Mouse (Mus musculus) gastrocnemius, adult 8-10 months (tissue): Measurements from ENCODE around the gene Skap1. TPM values are rescaled to one million over a fixed set of nuclear protein-coding genes. Genes with fewer than 3 reads are reported as not detected.

ENCODE experiments used
- DNase-seq, 2 experiments: peaks; one replicate each; pipeline ENCODE4 v3.0.0; 2022; ENCODE audit warnings: low spot score in 2 of 2
- total RNA-seq, 4 experiments: library from RNA; stranded (reverse); gene quantifications; 2 replicates each; pipeline ENCODE4 v1.2.4; 2022

Skap1 gene
- under 1 TPM in 1 of 4 experiments, not detected in 3; 0.40 TPM for total RNA-seq

DNA sequence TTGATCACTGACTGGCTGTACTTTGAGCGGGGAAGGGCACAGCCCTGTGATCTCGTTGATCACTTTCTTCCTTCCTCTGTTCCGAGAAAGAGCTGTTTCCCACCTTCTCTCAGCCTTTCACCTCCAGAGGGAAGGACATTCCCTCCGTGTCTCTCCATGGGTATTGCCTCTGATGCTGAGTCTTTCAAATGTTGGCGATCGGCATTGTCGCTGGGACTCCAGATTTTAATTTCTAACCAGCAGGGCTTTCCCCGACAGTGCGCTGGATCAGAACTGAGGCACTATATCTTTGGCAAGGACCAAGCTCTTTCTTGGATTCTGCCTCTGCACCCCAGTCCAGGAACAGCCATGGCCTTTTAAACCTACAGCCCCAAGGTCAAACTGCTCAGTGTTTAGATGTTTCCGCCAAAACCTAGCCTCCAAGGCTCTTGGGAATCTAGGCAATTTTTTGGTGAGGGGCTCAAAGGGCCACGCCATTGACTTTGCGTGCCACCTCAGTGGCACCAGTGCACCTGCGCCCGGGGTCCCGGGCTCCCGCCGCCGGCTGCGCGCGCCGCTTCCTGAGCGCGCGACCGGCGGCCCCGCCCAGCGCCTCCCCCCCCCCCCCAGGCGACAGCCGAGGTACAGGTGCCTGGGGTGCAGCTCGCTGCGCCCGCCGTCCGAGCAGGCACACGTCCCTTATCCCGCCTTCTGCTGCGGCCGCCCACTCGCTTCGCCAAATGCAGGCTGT lies at the start of gene Skap1:
TSS of gene Skap1 (plus strand) at position 608 of the 730 bp plus-strand sequence.
- DNase-seq = no peak

DNA sequence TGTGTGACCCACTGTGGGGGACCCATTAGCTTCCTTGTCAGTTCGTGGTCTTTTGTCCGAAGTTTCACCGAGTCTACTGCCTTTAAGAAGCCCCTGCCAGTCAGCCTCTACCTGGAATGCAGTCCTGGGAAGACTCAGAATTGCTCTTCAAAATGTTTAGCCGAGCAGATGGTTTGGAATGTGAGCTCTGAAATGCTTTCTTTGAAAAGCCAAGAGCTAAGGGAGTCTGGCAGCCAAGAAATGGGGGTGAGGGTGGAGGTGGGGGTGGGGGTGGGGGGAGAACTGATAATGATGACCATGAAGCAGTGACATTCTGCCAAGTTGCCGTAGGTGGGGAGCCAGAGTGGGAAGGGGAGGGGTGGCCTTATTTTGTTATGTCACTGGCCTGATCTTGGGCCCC lies 43.3 kb upstream of the Skap1 start:
- DNase-seq = no peak

DNA sequence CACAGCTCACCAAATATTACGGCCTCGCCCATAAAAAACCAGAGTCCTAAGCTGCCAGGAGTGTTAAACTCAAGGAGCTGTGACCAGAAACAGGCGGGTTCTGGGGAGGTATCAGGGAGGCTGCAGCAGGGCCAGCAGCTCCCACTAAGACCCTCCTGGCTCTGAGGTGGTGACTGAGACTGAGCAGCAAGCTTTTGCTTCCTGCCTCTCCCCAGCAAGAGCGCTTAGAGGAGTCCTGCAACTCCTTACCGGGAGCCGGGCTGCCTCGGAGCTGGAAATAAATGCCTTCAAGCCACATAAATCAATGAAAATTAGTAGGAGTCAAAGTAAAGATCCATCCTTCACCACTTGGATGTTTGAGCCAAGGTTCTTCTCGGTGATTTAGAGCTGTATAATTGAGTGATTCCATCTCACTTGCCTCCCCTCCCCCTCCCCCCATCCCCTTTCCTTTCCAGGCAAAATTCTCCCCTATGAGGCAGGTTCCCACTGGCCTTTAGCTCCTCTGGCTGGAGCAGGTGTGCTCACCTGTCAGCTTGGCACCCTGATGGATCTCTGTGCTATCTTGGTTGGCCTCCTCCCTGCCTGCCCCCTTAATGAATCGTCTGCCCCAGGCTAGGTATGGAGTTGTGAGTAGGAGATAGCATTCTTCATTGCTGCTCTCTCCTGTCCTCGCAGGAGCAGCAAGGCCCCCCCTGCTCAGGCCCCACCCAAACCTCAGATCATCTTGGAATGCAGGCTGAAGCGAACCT lies 42.7 kb upstream of the Skap1 start:
- no peak for DNase-seq

DNA sequence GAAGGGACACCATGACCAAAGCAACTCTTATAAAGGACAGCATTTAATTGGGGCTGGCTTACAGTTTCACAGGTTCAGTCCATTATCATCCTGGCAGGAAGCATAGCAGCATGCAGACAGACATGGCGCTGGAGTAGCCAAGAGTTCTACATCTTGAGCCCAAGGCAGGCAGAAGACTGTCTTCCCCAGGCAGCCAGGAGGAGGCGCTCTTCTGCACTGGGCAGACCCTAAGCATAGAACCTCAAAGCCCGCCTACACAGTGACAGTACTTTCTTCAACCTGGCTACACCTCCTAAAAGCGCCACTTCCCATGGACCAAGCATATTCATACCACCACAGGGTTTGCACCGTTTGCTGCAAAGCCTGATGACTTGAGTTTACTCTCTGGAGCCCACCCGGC lies 39.2 kb upstream of the Skap1 start:
- DNase-seq = no peak

DNA sequence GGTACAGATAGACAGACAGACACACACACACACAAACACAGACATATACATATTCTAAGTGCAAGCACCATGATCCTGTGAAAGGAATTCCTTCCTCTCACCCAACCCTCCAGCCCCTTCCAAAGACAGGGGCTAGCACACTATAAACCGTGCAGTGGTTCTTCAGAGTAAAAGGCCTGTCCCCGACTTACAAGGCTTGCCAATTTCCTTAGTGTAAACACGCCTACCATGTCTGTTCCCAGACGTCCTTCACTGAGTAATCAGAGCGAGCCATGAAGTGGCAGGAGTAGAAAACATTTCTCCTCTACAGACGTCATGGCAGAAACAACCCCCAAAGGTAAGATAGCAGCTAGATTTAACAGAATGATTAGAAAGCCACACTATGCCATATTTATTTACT lies 38.2 kb upstream of the Skap1 start:
- no peak for DNase-seq

DNA sequence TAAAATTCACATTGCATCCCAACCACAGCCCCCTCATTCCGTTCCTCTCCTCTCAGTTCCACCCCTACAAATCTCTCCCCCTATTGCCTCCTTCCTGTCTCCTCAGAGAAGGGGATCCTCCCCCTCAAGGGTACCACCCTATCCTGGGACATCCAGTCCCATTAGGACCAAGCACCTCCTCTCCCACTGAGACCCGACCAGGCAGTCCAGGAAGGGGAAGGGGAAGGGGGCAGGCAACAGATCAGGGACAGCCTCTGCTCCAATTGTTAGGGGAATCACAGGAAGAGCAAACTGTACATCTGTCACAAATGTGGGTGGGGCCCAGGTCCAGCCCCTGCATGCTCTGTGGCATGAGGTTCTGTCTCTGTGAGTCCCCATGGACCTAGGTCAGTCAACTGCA lies 37.6 kb upstream of the Skap1 start:
- DNase-seq = no peak

DNA sequence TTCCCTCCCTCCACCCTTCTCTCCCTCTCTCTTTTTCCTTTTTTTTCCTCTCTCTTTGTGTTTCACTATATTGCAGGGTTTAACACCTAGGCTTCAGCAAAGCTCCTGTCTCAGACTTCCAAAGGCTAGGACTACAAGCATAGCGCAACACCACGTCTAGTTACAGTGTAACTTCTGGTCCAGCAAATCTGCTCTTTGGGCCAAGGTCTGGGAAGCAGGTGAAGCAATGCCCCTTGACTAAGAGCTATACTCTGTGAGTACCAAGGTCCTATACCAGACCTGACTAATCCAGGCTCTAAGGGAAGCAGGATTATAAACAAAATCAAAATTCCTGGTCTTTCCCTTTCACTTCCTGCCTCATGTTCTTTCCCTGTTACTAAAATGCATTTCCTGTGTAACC lies 35.3 kb upstream of the Skap1 start:
- no peak for DNase-seq

DNA sequence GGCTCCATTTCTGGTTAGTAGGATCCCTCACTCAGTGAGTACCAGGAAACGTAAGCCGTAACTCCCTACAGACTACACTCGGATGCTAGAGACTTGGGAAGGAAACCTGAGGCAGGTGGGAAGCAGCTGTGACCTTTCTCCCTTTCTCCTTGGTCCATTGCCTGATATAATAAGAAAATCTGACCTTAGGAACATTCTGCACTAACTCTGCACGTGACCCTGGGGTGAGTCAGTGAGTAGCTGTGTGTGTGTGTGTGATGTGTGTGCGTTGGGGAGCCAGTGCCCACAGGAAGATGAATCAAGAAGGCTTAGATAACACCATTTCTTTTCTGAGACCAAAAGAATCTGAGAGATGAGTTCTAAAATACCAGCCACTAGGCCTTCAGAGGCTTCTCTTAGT lies 34.5 kb upstream of the Skap1 start:
- DNase-seq = no peak

DNA sequence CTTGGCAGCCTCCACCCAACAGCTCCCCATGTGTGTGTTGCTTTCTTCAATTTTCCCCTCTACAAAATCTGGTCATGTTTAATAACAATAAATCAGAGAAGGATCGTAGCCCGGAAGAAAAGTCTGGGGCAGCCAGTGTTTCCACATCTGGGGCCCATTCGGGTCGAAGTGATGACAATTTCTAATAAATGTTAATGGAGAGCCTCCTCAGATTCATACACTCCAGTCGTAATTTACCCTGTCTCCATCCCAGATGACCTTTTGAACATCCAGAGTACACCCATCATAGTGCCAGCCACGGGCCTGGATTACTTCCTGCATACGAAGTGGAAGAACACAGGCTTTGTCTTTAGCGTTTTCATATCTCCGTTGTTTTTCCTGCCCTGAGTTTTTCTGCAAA lies 32.5 kb upstream of the Skap1 start:
- no peak for DNase-seq

DNA sequence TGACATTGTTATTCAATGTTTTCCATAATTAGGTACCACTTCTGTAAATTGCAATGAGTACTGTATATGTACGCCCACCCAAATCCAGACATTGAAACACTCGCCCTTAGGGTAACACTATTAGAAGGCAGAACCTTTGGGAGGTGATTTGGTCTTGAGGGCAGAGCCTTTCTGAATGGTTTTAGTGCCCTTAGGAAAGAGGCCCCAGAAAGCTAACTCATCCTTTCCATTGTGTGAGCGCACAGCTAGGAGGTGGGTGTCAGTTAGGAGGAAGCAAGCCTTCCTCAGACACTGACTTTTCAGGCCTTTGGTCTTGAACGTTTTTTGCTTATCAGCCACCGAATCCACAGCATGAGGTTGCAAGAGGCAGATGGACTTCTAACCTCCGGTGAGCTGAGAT lies 29.5 kb upstream of the Skap1 start:
- DNase-seq = no peak

DNA sequence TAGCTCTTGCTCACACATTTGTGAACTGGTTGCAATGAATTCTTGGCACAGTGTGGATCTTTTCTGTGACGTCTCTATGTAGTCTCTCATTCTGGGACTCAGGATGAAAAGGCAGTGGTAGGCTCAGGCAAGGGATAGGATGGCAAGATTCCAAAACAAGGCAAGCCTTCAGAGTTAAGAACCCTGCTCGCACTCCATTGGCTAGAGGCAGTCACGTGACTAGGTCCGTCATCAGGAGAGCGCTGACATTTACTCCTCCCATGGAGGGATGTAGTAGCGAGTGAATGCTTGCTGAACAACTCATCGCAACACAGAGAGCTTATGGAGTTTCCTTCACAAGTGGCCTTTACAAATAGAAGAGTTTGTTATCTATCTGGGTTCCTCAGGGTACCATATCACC lies 27.9 kb upstream of the Skap1 start:
- DNase-seq = no peak

DNA sequence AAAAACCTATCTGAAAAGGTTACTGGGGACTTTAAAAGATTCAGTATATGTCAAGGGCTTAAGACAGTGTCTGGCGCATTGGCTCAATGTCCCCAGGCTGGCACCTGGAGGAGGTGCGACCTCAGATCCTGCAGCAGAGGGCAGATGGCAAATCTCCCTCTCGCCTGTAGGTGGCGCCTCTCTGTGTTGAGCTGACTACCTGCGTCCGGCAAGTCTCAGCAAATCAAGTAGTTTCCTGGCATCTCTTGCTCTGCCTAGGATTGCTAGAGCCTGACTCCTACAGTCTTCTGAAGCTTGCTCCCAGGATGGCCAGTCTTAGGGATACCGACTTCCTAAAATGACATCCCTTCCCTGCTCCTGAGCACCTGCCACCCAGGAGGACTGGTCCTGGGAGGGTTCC lies 25.6 kb upstream of the Skap1 start:
- DNase-seq = peak in 1 of 2 experiments; percentile 17

DNA sequence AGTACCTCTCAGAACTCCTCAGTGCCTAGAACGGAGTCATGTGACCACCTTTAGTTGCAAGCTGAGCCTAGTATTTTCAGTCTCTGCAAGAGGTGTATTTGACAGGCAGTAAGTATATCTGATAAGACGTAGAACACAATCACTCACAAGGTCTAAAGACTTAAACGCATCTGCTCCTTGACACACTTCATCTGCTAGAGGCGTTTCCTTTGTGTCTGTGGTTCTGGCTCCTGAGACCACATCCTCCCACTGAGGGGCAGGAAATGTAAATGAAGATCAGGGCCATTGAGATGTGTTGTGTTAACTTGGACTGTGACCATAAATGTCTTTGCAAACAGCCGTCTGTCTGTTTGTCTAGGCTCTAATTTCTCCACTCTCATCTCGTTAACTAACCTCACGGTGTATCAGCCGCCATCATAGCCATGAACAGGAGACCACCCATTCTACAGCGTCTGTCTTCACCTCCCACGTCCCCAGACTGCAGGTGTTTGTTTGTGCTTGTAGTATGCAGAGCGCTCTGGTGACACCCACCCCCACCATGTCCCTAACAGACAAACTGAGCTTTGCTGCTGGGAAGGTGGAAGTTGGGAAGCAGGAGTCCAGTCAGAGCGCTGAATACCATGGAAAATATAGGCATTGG lies 22.7 kb upstream of the Skap1 start:
- DNase-seq = no peak

DNA sequence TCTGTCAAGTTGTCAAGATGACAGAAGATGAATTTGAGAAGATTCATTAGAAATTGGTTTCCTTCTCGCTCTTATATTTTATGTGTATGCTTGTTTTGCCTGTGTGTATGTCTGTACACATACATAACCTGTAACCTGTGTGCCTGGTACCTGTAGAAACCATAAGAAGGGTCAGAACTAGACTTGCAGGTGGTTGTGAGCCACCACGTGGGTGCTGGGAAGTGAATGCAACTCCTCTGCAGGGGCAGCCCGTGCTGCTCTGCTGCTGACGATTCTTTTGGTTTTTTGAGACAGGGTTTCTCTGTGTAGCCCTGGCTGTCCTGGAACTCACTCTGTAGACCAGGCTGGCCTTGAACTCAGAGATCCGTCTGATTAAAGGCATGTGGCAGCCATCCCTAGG lies 21.9 kb upstream of the Skap1 start:
- DNase-seq = no peak

DNA sequence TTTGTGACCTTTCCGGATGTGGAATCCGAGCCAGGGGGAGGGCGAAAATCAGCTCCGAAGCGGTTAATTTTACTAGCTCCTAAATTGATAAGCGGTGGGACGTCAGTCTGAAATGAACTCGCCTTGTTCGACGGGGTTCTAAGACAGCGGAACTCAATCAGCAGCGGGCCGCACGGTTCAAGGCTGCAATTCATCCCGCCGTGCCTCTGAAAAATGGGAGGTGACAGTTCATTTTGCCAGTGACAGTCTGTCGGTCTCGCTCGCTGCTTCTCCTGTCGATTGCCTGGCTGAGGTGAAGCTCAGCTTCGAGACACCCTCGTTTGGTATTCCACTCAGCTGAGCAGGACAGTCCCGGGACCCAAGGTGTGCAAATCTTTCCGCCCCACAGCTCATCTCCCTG lies 16.5 kb upstream of the Skap1 start:
- no peak for DNase-seq

DNA sequence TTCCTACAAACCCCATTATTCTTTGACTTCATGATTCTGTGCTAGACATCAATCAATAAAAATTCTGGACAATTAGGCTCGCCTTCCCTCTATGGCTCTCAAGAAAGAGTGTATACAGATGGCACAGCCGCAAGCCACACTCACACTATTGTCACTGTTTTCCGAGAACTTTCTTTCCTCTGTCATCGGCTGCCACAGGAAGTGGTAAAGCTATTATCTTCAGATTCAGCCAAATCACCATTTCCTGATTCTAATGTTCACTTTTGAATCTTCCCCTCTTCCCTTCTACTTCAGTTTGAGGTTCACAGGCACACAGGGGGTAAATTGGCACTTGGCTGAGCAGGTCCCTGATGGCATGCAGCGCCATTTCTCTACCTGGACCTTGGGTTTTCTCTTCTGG lies 9.3 kb upstream of the Skap1 start:
- DNase-seq = no peak

DNA sequence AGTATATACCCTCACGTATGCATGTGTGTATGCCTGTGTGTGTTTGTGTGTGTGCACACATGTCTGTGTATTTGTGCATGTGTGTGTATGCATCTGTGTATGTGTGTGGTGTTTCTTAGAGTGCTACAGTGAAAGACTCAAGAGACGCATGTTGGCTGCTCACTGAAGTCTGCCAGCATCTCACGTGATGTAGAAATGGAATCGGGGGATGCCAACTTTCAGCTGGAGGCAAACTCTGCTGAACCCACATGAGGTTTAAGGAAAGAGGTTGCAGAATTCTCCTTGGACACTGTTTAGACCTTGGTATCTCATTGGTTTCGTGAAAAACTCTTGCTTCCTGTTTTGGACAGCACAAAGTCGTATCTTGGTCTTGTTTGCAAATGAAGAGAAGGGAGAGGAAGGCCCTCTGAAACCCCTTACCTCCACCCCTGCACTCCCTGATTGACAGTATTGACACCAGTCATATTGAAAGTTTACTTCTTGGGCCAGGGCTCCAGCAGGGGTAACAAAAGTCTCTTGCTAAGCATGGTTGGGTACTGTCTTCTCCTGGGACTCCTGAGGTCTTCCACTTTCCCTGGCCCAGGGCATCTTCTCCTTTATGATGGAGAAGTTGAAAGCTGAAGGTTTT lies 8.6 kb upstream of the Skap1 start:
- DNase-seq = no peak

DNA sequence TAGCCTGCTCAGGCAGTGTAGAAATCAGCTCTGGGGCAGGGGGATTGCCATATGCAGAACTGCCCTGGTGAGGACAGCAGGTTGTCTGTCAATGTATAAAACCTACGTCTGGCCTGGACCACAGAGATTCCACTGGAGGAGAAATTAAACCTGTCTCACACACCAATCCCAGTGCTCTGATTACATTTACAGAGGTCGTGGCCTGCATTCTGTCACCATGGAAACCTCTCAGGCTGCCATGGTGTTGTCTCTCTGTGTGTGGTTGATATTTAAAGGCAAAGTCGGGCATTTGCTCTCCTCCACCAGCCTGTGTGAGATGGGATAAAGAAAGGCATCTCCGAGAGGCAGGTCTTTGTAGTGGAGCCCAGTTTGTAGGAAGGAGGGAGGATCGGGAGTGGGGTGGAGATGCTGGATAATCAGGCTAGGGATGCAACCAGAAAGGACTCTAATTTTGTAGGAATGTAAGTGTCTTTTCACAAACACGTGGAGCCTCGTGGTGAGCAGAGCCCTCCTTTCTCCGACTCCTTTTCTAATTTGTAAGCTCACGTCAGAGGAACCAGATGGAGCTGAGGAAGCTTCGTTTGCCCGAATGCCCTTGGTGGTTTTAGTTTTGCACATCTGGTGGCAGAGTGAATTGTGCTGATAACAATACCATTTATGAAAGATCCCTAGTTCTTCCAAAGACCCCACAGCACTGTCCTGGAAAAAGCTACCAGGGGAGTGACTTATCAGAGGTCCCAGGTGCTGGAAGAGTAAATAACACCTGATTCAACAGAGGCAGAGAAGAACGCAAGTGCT lies 7.7 kb upstream of the Skap1 start:
- no peak for DNase-seq

DNA sequence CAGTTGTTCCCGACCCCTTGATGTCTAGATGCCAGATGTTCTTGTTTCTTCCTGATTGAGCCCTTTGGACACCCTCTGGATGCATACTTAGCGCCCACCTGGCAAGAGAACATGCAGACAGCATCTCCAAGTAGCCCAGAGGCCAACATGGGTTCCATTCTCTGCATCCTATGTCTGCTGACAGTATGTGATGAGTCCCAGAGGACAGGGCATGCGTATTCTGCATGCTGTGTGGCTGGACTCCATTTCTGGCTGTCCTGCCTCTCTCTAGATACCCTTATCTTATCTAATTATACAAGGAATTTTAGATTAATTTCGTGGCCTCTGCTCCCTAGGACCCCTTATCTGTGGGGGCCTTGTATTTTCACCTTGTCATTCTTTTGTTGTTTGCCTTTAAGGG lies 2.6 kb upstream of the Skap1 start:
- no peak for DNase-seq

DNA sequence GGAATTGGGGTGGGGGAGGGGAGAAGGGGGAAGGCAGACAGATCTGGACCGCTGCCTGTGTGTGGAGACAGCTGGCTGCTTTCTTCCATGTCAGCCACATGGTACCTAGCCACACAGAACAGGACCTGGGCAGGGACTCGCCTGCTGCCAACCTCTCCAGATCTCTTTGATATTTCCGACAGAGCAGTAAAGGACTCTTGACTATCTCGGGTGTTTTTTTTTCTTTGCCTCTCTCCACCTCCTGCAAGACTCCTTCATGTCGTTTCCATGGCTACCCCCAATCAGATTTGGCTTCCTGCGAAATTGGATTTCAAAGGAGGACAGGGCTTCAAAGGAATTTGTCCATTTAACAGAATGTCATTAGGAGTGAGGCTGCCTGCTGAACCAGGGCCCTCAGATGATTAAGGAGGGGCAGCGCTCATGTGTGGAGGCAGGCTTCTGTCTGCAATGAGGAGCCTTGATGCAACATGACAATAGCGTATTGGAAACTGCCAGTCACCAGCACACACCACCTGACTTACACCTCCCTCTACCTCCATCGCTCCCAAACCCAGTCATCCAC lies 2.1 kb upstream of the Skap1 start:
- DNase-seq = no peak

DNA sequence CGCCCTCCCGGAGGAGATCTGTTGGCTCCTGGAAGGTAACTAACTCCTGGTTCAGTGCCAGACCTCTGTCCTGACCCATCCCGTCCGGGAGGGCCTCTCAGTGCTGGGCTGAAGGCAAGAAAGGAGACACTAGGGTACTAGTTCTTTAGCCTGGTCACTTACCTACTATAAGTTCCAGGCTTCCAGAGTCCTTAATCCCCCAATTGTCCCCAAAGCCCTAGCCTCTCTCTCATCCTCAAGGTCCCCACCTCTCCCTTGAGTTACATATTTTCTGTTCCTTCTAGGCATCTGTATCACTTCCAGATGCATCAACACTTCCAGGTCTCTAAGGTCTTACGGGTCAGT lies 295 bp downstream of the Skap1 start:
- no peak for DNase-seq
